Mouse (Mus musculus): ENCODE measurements at regions not wholly inside any gene's neighbourhood (a gene's known extent, or its start where the extent isn't known, plus 50 kb on each side); places are given as distances from the start of the nearest gene placed in this dataset.
"Not testable (repeated sequence)": the region's sequence is repeated elsewhere in the genome, so short reads cannot be mapped to it uniquely, and the experiment has no call there.

DNA sequence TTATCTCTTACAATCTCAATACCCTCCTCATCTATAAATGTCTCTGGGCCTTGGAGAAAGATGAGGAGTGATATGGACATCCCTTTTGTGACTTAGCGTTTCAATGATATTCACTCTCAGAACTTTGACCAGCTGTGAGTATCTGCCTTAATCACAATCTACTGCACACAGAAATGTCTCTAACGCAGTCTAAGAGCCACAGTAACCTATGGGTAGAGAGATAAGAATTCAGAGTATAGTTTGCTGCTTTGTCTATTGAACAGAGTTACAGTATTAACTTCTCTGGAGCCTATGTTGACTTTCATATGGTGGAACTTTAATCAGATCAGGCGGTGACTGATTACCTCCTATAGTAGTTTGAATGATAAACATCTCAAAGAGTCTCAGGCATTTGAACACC lies 573.8 kb downstream of the Nova1 start:
- H3K9me3 ChIP-seq (replicated peaks; ENCODE audit: control insufficient read depth, low read length), result no peaks in the 10 kb centered on the region
- no peak overlapping the region for H3K27ac ChIP-seq (ENCODE audit: low read depth)
- no peaks in the 10 kb centered on the region for H3K27me3 ChIP-seq (ENCODE audit: control insufficient read depth, insufficient read depth, low read length)
- no peak for TF ChIP-seq CTCF (IDR thresholded peaks at IDR 0.05; ENCODE audit: low read depth)
- no peak for TF ChIP-seq EP300 (IDR thresholded peaks at IDR 0.05; ENCODE audit: low read depth)
- H3K4me1 ChIP-seq (ENCODE audit: control insufficient read depth, insufficient read depth), result no peaks in the 10 kb centered on the region
- no peak overlapping the region for H3K9ac ChIP-seq (replicated peaks; ENCODE audit: low read depth, low read length)
- no peaks in the 10 kb centered on the region for H3K36me3 ChIP-seq (replicated peaks; ENCODE audit: control insufficient read depth, insufficient read depth, low read length)
- no peak for ATAC-seq (ENCODE audit: insufficient read depth, low read depth)
- DNase-seq (ENCODE audit: low spot score), result no peak
- no peak overlapping the region for H3K4me3 ChIP-seq (ENCODE audit: low read depth, low read length)
- H3K4me2 ChIP-seq (ENCODE audit: low read depth, low read length), result no peak overlapping the region
- 76% methylated on average over 3 of the region's 3 CpGs for whole genome bisulfite sequencing

DNA sequence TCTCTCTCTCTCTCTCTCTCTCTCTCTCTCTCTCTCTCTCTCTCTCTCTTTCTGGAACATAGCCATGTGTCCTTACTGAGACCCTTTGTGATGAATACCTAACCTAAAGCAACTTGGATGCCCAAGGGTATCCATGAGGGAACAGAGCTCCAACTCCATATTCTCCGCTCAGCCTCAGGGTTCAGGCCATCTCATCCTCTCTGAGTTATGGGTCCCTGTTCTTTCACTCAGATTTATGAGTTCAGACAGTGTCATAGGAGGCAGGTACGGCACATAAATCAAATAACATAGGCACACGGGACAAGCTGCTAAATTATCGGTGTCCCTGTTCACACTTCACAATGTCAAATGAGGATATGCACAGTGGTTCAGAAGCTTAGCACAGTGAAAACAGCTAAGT lies 586.4 kb downstream of the Nova1 start:
- Histone ChIP-seq H3K27ac (ENCODE audit: low read depth) (no peak overlapping the region), H3K4me2 (ENCODE audit: low read depth, low read length) (no peak overlapping the region), H3K36me3 (replicated peaks; ENCODE audit: control insufficient read depth, insufficient read depth, low read length) (no peaks in the 10 kb centered on the region), H3K4me1 (ENCODE audit: control insufficient read depth, insufficient read depth) (no peaks in the 10 kb centered on the region), H3K27me3 (ENCODE audit: control insufficient read depth, insufficient read depth, low read length) (no peaks in the 10 kb centered on the region), H3K9ac (replicated peaks; ENCODE audit: low read depth, low read length) (no peak overlapping the region), H3K4me3 (ENCODE audit: low read depth, low read length) (no peak overlapping the region), H3K9me3 (replicated peaks; ENCODE audit: control insufficient read depth, low read length) (no peaks in the 10 kb centered on the region)
- no peak for TF ChIP-seq EP300 (IDR thresholded peaks at IDR 0.05; ENCODE audit: low read depth)
- TF ChIP-seq CTCF (IDR thresholded peaks at IDR 0.05; ENCODE audit: low read depth), result no peak
- 84% methylated on average over 4 of the region's 4 CpGs for WGBS
- DNase-seq (ENCODE audit: low spot score) (no peak), ATAC-seq (ENCODE audit: insufficient read depth, low read depth) (no peak)

- DNase-seq (ENCODE audit: low spot score); H3K9me3 ChIP-seq (replicated peaks; ENCODE audit: control insufficient read depth, low read length); H3K4me3 ChIP-seq (ENCODE audit: low read depth, low read length); H3K27me3 ChIP-seq (ENCODE audit: control insufficient read depth, insufficient read depth, low read length); H3K36me3 ChIP-seq (replicated peaks; ENCODE audit: control insufficient read depth, insufficient read depth, low read length); H3K4me1 ChIP-seq (ENCODE audit: control insufficient read depth, insufficient read depth); H3K4me2 ChIP-seq (ENCODE audit: low read depth, low read length); H3K9ac ChIP-seq (replicated peaks; ENCODE audit: low read depth, low read length); H3K27ac ChIP-seq (ENCODE audit: low read depth); ATAC-seq (ENCODE audit: insufficient read depth, low read depth): not testable (repeated sequence)
- 55% methylated on average over 1 of the region's 1 CpGs for WGBS
Observed at GRCm38 (mm10) chr12:46215328-46215727, 603.4 kb downstream of the Nova1 start.

- no peaks in the 10 kb centered on the region for H3K36me3 ChIP-seq (replicated peaks; ENCODE audit: control insufficient read depth, insufficient read depth, low read length)
- H3K27me3 ChIP-seq (ENCODE audit: control insufficient read depth, insufficient read depth, low read length), result no peaks in the 10 kb centered on the region
- ATAC-seq (ENCODE audit: insufficient read depth, low read depth) (no peak), DNase-seq (ENCODE audit: low spot score) (no peak)
- TF ChIP-seq EP300 (IDR thresholded peaks at IDR 0.05; ENCODE audit: low read depth) (no peak), CTCF (IDR thresholded peaks at IDR 0.05; ENCODE audit: low read depth) (no peak)
- no peaks in the 10 kb centered on the region for H3K9me3 ChIP-seq (replicated peaks; ENCODE audit: control insufficient read depth, low read length)
- no peak overlapping the region for H3K4me2 ChIP-seq (ENCODE audit: low read depth, low read length)
- H3K27ac ChIP-seq (ENCODE audit: low read depth), result no peak overlapping the region
- no peak overlapping the region for H3K4me3 ChIP-seq (ENCODE audit: low read depth, low read length)
- no peak overlapping the region for H3K9ac ChIP-seq (replicated peaks; ENCODE audit: low read depth, low read length)
- H3K4me1 ChIP-seq (ENCODE audit: control insufficient read depth, insufficient read depth), result no peaks in the 10 kb centered on the region
Observed at GRCm38 (mm10) chr12:46199076-46199475, 619.7 kb downstream of the Nova1 start.

DNA sequence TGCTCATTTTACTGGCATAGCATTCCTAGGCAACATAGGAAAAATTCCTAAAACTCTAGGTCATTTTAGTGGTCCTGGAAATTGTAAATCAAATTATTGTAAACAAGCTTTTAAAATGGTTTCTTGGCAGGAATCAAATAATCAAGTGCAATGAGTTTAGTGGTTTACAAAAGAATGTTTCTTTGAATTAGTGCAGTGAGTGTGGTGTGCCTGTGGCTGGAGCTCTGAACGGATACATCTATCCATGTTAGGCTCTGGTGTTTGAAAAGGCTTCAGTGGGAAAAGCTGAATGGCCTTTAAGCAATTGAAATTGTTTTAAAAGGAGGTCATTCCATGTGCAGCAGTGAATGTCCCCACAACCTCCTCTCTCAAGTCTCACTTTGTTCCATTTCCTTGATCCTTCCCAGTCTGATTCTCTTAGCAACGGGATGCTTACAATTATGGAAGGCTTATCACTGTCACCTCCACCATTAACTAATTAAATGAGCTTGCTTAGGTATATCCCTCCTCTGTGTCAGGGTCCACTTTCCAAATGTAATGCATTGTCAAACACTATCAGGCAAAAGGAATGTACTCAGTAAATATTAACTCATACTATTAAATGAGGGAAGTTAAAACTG lies 621.1 kb downstream of the Nova1 start:
- WGBS, result 46% methylated on average over 2 of the region's 2 CpGs
- no peak for TF ChIP-seq CTCF (IDR thresholded peaks at IDR 0.05; ENCODE audit: low read depth)
- TF ChIP-seq EP300 (IDR thresholded peaks at IDR 0.05; ENCODE audit: low read depth), result no peak
- ATAC-seq (ENCODE audit: insufficient read depth, low read depth), result no peak
- DNase-seq (ENCODE audit: low spot score), result no peak
- Histone ChIP-seq H3K27ac (ENCODE audit: low read depth) (no peak overlapping the region), H3K4me2 (ENCODE audit: low read depth, low read length) (no peak overlapping the region), H3K27me3 (ENCODE audit: control insufficient read depth, insufficient read depth, low read length) (no peaks in the 10 kb centered on the region), H3K4me3 (ENCODE audit: low read depth, low read length) (no peak overlapping the region), H3K9ac (replicated peaks; ENCODE audit: low read depth, low read length) (no peak overlapping the region), H3K36me3 (replicated peaks; ENCODE audit: control insufficient read depth, insufficient read depth, low read length) (no peaks in the 10 kb centered on the region), H3K9me3 (replicated peaks; ENCODE audit: control insufficient read depth, low read length) (no peaks in the 10 kb centered on the region), H3K4me1 (ENCODE audit: control insufficient read depth, insufficient read depth) (no peaks in the 10 kb centered on the region)

- TF ChIP-seq CTCF (IDR thresholded peaks at IDR 0.05; ENCODE audit: low read depth) (no peak), EP300 (IDR thresholded peaks at IDR 0.05; ENCODE audit: low read depth) (no peak)
- no peaks in the 10 kb centered on the region for H3K36me3 ChIP-seq (replicated peaks; ENCODE audit: control insufficient read depth, insufficient read depth, low read length)
- no peak overlapping the region for H3K27ac ChIP-seq (ENCODE audit: low read depth)
- H3K4me3 ChIP-seq (ENCODE audit: low read depth, low read length), result no peak overlapping the region
- no peak overlapping the region for H3K4me2 ChIP-seq (ENCODE audit: low read depth, low read length)
- no peak for ATAC-seq (ENCODE audit: insufficient read depth, low read depth)
- no peaks in the 10 kb centered on the region for H3K27me3 ChIP-seq (ENCODE audit: control insufficient read depth, insufficient read depth, low read length)
- 88% methylated on average over 1 of the region's 1 CpGs for WGBS
- no peak for DNase-seq (ENCODE audit: low spot score)
- H3K4me1 ChIP-seq (ENCODE audit: control insufficient read depth, insufficient read depth), result no peaks in the 10 kb centered on the region
- no peaks in the 10 kb centered on the region for H3K9me3 ChIP-seq (replicated peaks; ENCODE audit: control insufficient read depth, low read length)
- no peak overlapping the region for H3K9ac ChIP-seq (replicated peaks; ENCODE audit: low read depth, low read length)
Observed at GRCm38 (mm10) chr12:46194173-46194572, 624.6 kb downstream of the Nova1 start.
